Mouse (Mus musculus) c-Kit-negative CD71-positive TER-119-positive erythroid progenitor cells, embryonic 14.5 days (primary cell): Measurements from ENCODE around the gene Pml.

Experiments used
- DNase-seq: peaks from one replicate; pipeline ENCODE4 v3.0.0-alpha.2; 2013; ENCODE audit warnings: low read depth, low spot score

Pml gene

GRCm38 (mm10) chr9:58202676-58203453, 46.7 kb downstream of the Pml start:
- no peak for DNase-seq

GRCm38 (mm10) chr9:58201861-58202549, 47.6 kb downstream of the Pml start:
- no peak for DNase-seq

- DNase-seq, result no peak
Observed at GRCm38 (mm10) chr9:58201091-58201842, 48.3 kb downstream of the Pml start.

- no peak for DNase-seq
Observed at GRCm38 (mm10) chr9:58200270-58201090, 49.1 kb downstream of the Pml start.

GRCm38 (mm10) chr9:58199381-58200269, 50.0 kb downstream of the Pml start:
- no peak for DNase-seq

- DNase-seq, result no peak
Observed at GRCm38 (mm10) chr9:58198801-58199371, 50.7 kb downstream of the Pml start.

GRCm38 (mm10) chr9:58197781-58198701, 51.5 kb downstream of the Pml start:
- no peak for DNase-seq

- no peak for DNase-seq
Observed at GRCm38 (mm10) chr9:58196610-58197567, 52.7 kb downstream of the Pml start.

GRCm38 (mm10) chr9:58196141-58196540, 53.4 kb downstream of the Pml start:
- no peak for DNase-seq

- DNase-seq, result no peak
Observed at GRCm38 (mm10) chr9:58195671-58196070, 53.9 kb downstream of the Pml start.

- DNase-seq, result no peak
Observed at GRCm38 (mm10) chr9:58194222-58194621, 55.4 kb downstream of the Pml start.

GRCm38 (mm10) chr9:58184456-58184855, 65.1 kb downstream of the Pml start:
- DNase-seq, result no peak

GRCm38 (mm10) chr9:58179390-58179789, 70.2 kb downstream of the Pml start:
- DNase-seq, result no peak

- no peak for DNase-seq
Observed at GRCm38 (mm10) chr9:58177165-58177564, 72.4 kb downstream of the Pml start.

GRCm38 (mm10) chr9:58175745-58176487, 73.7 kb downstream of the Pml start:
- DNase-seq, result no peak

GRCm38 (mm10) chr9:58174818-58175251, 74.8 kb downstream of the Pml start:
- no peak for DNase-seq

GRCm38 (mm10) chr9:58172863-58173262, 76.7 kb downstream of the Pml start:
- DNase-seq, result no peak
